Mouse (Mus musculus): ENCODE results near the gene Fgfr2. TPM values are rescaled to one million over a fixed set of nuclear protein-coding genes. Genes with fewer than 3 reads are reported as not detected.

The Fgfr2 gene
- total RNA-seq, 1 experiment: 37.5 TPM

GRCm38 (mm10) chr7:132644605-132645279 lies 478.4 kb downstream of the Fgfr2 start:
- no peak overlapping the region for H3K27ac ChIP-seq (ENCODE audit: insufficient read depth, low read depth, low read length, poor library complexity, severe bottlenecking)
- in situ Hi-C loops (cut with MboI; ENCODE audit: low sequenced_read_pairs in 2 of 2, unreplicated experiment in 2 of 2): no loop called here
- DNase-seq (ENCODE audit: low read depth, low spot score): no peak
- H3K36me3 ChIP-seq (ENCODE audit: control insufficient read depth, insufficient read depth, low read length, poor library complexity, severe bottlenecking): no peaks in the 10 kb centered on the region
- TF ChIP-seq CHD2 (IDR thresholded peaks at IDR 0.05; ENCODE audit: low read depth, low read length): no peak
- TF ChIP-seq ZNF384 (IDR thresholded peaks at IDR 0.05; ENCODE audit: low read depth, low read length): no peak
- TF ChIP-seq HCFC1 (IDR thresholded peaks at IDR 0.05; ENCODE audit: borderline replicate concordance, insufficient read depth, low read length): no peak
- TF ChIP-seq ZC3H11A (IDR thresholded peaks at IDR 0.05; ENCODE audit: borderline replicate concordance, low read depth, low read length): no peak
- no peak for TF ChIP-seq MAFK (IDR thresholded peaks at IDR 0.05; ENCODE audit: insufficient read depth, low read depth, low read length)
- H3K4me1 ChIP-seq (ENCODE audit: control insufficient read depth in 2 of 2, insufficient read depth in 2 of 2, low read length in 2 of 2, poor library complexity in 1 of 2): no peaks in the 10 kb centered on the region
- no peak overlapping the region for H3K9ac ChIP-seq (ENCODE audit: insufficient read depth, low read depth, low read length, poor library complexity, severe bottlenecking)
- no peak overlapping the region for H3K4me3 ChIP-seq (ENCODE audit: insufficient read depth in 1 of 2, low read depth in 1 of 2, low read length in 2 of 2, poor library complexity in 1 of 2, severe bottlenecking in 1 of 2)
- H3K9me3 ChIP-seq (ENCODE audit: control insufficient read depth, insufficient read depth, low read depth, low read length): no peaks in the 10 kb centered on the region

DNA sequence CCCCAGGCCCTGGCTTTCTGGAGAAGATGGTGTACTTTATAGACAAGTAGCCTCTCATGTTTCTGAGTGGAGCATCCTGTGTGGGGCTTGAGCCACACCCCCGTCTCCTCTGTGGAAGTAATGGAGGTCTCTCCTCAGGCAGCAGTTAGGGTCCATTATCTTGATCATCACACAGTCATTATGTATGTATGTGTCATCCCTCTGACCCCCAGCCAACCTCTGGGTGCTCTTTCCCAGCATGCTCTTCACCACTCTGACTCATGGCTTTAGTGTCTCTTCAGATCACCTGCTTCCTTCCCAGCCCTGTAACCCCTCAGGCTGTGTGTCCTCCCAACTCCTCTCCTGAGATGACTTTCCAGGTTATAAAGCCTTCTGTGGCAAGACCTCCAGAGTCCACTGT lies 481.5 kb downstream of the Fgfr2 start:
- H3K4me1 ChIP-seq (ENCODE audit: control insufficient read depth in 2 of 2, insufficient read depth in 2 of 2, low read length in 2 of 2, poor library complexity in 1 of 2): no peaks in the 10 kb centered on the region
- H3K9ac ChIP-seq (ENCODE audit: insufficient read depth, low read depth, low read length, poor library complexity, severe bottlenecking): no peak overlapping the region
- no peak overlapping the region for H3K27ac ChIP-seq (ENCODE audit: insufficient read depth, low read depth, low read length, poor library complexity, severe bottlenecking)
- H3K36me3 ChIP-seq (ENCODE audit: control insufficient read depth, insufficient read depth, low read length, poor library complexity, severe bottlenecking): no peaks in the 10 kb centered on the region
- TF ChIP-seq ZC3H11A (IDR thresholded peaks at IDR 0.05; ENCODE audit: borderline replicate concordance, low read depth, low read length): no peak
- TF ChIP-seq ZNF384 (IDR thresholded peaks at IDR 0.05; ENCODE audit: low read depth, low read length): no peak
- no peak for TF ChIP-seq CHD2 (IDR thresholded peaks at IDR 0.05; ENCODE audit: low read depth, low read length)
- no peak for TF ChIP-seq MAFK (IDR thresholded peaks at IDR 0.05; ENCODE audit: insufficient read depth, low read depth, low read length)
- TF ChIP-seq HCFC1 (IDR thresholded peaks at IDR 0.05; ENCODE audit: borderline replicate concordance, insufficient read depth, low read length): no peak
- no peak for DNase-seq (ENCODE audit: low read depth, low spot score)
- H3K4me3 ChIP-seq (ENCODE audit: insufficient read depth in 1 of 2, low read depth in 1 of 2, low read length in 2 of 2, poor library complexity in 1 of 2, severe bottlenecking in 1 of 2): no peak overlapping the region
- no peaks in the 10 kb centered on the region for H3K9me3 ChIP-seq (ENCODE audit: control insufficient read depth, insufficient read depth, low read depth, low read length)
- in situ Hi-C loops (cut with MboI; ENCODE audit: low sequenced_read_pairs in 2 of 2, unreplicated experiment in 2 of 2): no loop called here

DNA sequence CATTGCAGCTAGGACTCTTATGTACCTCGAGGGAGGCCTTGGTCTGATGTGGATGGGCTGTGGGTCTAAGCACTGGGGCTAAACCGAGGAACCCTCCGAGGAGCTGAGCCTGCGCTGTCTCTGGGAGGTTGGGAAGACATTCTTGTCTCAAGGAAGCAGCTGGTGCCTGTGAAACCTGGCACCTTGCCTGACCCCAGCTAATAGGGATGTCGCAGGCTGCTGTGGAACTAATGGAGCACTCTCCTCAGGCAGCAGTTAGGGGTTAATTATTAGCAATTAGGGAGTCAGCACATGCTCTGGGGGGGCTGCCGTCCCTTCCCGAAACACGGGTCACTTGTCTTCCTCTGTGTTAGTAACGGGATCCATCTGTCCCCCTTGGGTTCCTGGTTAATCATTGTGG lies 482.2 kb downstream of the Fgfr2 start:
- in situ Hi-C loops (cut with MboI; ENCODE audit: low sequenced_read_pairs in 2 of 2, unreplicated experiment in 2 of 2): no loop called here
- DNase-seq (ENCODE audit: low read depth, low spot score): no peak
- Histone ChIP-seq H3K27ac (ENCODE audit: insufficient read depth, low read depth, low read length, poor library complexity, severe bottlenecking) (no peak overlapping the region), H3K36me3 (ENCODE audit: control insufficient read depth, insufficient read depth, low read length, poor library complexity, severe bottlenecking) (no peaks in the 10 kb centered on the region), H3K9ac (ENCODE audit: insufficient read depth, low read depth, low read length, poor library complexity, severe bottlenecking) (no peak overlapping the region), H3K9me3 (ENCODE audit: control insufficient read depth, insufficient read depth, low read depth, low read length) (no peaks in the 10 kb centered on the region), H3K4me1 (ENCODE audit: control insufficient read depth in 2 of 2, insufficient read depth in 2 of 2, low read length in 2 of 2, poor library complexity in 1 of 2) (no peaks in the 10 kb centered on the region), H3K4me3 (ENCODE audit: insufficient read depth in 1 of 2, low read depth in 1 of 2, low read length in 2 of 2, poor library complexity in 1 of 2, severe bottlenecking in 1 of 2) (no peak overlapping the region)
- TF ChIP-seq CHD2 (IDR thresholded peaks at IDR 0.05; ENCODE audit: low read depth, low read length) (no peak), MAFK (IDR thresholded peaks at IDR 0.05; ENCODE audit: insufficient read depth, low read depth, low read length) (no peak), HCFC1 (IDR thresholded peaks at IDR 0.05; ENCODE audit: borderline replicate concordance, insufficient read depth, low read length) (no peak), ZNF384 (IDR thresholded peaks at IDR 0.05; ENCODE audit: low read depth, low read length) (no peak), ZC3H11A (IDR thresholded peaks at IDR 0.05; ENCODE audit: borderline replicate concordance, low read depth, low read length) (no peak)

DNA sequence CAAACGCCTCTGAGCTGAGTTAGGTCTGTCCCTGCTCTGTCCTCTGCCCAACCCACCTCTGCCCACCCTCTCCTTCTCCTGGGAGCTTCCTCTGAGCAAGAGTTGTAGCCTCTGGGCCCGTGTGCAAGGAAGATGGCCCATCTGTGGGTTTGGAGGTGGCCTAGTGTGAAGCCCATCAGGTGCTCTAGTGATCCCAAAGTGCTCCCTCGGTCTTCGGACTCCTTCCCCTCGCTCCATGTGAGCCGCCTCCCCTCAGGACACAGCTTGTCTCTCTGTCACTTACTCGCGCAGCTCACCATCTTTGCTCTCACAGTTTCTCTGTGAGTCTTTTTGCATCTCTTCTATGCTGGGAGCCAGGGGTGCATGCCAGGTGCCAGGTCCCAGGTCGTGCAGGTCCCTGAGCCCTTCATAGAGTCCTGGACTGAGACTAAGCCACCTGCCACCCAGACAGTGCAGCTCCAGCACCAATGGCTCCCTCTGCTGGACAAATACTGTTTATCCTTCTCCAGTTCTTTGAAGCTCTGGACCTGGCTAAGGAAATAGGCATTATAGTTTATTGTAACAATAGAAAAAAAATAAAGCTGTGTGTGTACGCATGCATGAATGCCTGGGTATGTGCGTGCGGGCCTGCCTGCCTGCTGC lies 484.6 kb downstream of the Fgfr2 start:
- peak; percentile 53 for DNase-seq (ENCODE audit: low read depth, low spot score)
- H3K4me1 ChIP-seq (ENCODE audit: control insufficient read depth in 2 of 2, insufficient read depth in 2 of 2, low read length in 2 of 2, poor library complexity in 1 of 2): no peaks in the 10 kb centered on the region
- in situ Hi-C loops (cut with MboI; ENCODE audit: low sequenced_read_pairs in 2 of 2, unreplicated experiment in 2 of 2): no loop called here
- H3K4me3 ChIP-seq (ENCODE audit: insufficient read depth in 1 of 2, low read depth in 1 of 2, low read length in 2 of 2, poor library complexity in 1 of 2, severe bottlenecking in 1 of 2): no peak overlapping the region
- no peaks in the 10 kb centered on the region for H3K36me3 ChIP-seq (ENCODE audit: control insufficient read depth, insufficient read depth, low read length, poor library complexity, severe bottlenecking)
- TF ChIP-seq ZNF384 (IDR thresholded peaks at IDR 0.05; ENCODE audit: low read depth, low read length) (no peak), ZC3H11A (IDR thresholded peaks at IDR 0.05; ENCODE audit: borderline replicate concordance, low read depth, low read length) (peak; percentile 16; the same call in 1 of the 2 replicates)
- no peak overlapping the region for H3K27ac ChIP-seq (ENCODE audit: insufficient read depth, low read depth, low read length, poor library complexity, severe bottlenecking)
- no peak overlapping the region for H3K9ac ChIP-seq (ENCODE audit: insufficient read depth, low read depth, low read length, poor library complexity, severe bottlenecking)
- H3K9me3 ChIP-seq (ENCODE audit: control insufficient read depth, insufficient read depth, low read depth, low read length): no peaks in the 10 kb centered on the region
